Mouse (Mus musculus) intestine, embryonic 16.5 days (tissue): ENCODE results near the gene Utp11. TPM values are rescaled to one million over a fixed set of nuclear protein-coding genes. Genes with fewer than 3 reads are reported as not detected.
A peak's percentile ranks its signal among the peaks of the same experiment; 100 is the strongest.

Experiments used
- ATAC-seq: fragments of 200-750 bp; cut with Nextera tagmentation; 2 replicates; pipeline ENCODE4 v1.8.0; 2017; ENCODE audit warnings: moderate TSS enrichment, moderate library complexity
- H3K27ac ChIP-seq: fragments of 300-500 bp; sonication (generic); 2 replicates; pipeline ENCODE4 v1.5.1; 2014; ENCODE audit warnings: mild to moderate bottlenecking, low read length
- H3K27me3 ChIP-seq: fragments of 300-500 bp; sonication (generic); replicated peaks from 2 replicates; pipeline ENCODE4 v1.6.1; 2014; ENCODE audit warnings: low read length, control low read depth, mixed read lengths; ENCODE audit not compliant: control insufficient read depth, insufficient read depth
- H3K36me3 ChIP-seq: fragments of 300-500 bp; sonication (generic); 2 replicates; pipeline ENCODE4 v1.6.1; 2014; ENCODE audit warnings: low read length, control low read depth; ENCODE audit not compliant: control insufficient read depth, insufficient read depth
- H3K4me1 ChIP-seq: fragments of 300-500 bp; sonication (generic); 2 replicates; pipeline ENCODE4 v1.6.1; 2014; ENCODE audit warnings: low read length, control low read depth, mixed read lengths; ENCODE audit not compliant: control insufficient read depth, insufficient read depth
- H3K4me2 ChIP-seq: fragments of 300-500 bp; sonication (generic); 2 replicates; pipeline ENCODE4 v1.6.1; 2014; ENCODE audit warnings: low read depth, low read length, control low read depth
- H3K4me3 ChIP-seq: fragments of 300-500 bp; sonication (generic); 2 replicates; pipeline ENCODE4 v1.5.1; 2014; ENCODE audit warnings: mild to moderate bottlenecking, low read length
- H3K9ac ChIP-seq: fragments of 300-500 bp; sonication (generic); 2 replicates; pipeline ENCODE4 v1.6.1; 2014; ENCODE audit warnings: low read depth, low read length
- H3K9me3 ChIP-seq: fragments of 300-500 bp; sonication (generic); 2 replicates; pipeline ENCODE4 v1.6.1; 2016; ENCODE audit warnings: low read length, control low read depth; ENCODE audit not compliant: control insufficient read depth
- WGBS: fragments of 180-500 bp; shearing (Covaris S2); extraction: QIAGEN DNeasy Blood & Tissue Kit; methylation state at CpG from one replicate; pipeline ENCODE4 v1.1.7; 2014; 5-methylcytosine and 5-hydroxymethylcytosine counted together
- polyA plus RNA-seq: library from polyadenylated mRNA; unstranded; fragments of >200 nt; fragmentation: Nextera tagmentation; extraction: Ambion mirVana; gene quantifications from 2 replicates; pipeline ENCODE4 v1.2.1, GENCODE M21; 2015

The Utp11 gene
- polyA plus RNA-seq = 51.8 and 58.6 TPM in 2 replicates

DNA sequence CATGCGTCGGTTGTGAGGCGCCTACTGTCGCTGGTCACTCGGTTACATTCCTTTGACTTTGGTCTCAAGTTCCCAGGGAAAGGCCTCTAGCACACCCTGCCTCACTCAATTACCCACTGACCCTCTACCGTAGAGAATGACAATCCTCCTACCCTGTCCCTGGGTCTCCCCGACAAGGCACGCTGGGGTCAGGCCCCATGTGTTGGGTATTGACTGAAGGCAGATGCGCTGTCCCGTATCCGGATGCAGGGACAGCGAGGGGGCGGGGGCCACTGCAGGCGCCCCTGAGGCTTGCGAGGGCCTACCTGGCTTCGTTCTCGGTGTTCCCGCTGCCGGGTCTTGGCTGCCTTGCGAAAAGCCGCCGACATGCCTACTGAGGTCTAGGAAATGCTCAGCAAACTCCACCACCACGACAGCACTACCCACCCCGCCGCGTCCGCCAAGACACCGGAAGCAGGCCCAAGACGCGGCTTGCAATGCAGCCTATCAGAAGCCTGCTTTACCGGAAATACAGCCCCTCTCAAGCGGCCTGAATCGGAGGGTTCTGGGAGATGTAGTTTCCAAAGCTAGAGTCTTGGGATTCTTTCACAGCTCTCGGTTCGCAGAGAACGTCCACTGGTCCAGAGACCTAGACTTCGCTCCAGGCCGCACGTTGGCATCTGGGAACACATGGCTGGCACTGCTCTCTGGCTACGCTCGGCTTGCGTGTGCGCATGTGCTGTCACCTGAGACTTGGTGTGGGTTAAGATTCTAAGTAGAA, at the start of gene Utp11:
Utp11 (minus strand) TSS at position 466 of the 760 bp plus-strand sequence.
- peak; percentile 97 for ATAC-seq

DNA sequence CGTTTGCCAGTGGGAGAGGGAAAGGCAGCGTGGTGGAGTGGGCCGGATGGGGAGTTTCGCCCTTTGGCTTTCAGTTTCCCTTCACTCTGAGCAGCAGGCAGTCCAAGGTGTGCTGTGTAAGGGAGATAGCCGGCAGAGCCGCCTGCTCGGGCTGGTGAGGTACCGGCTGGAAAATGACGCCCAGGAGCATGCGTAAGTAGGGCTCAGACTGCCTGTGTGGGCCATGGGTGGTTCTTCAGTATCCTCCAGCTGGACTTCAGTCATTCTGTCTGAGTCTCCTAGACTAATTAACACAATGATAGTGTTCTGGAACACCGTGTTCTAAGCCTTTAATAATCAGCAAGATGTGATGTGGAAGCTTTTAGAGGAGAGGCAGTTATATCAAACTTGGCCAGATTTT, 49.4 kb upstream of the Utp11 start:
- H3K27me3 ChIP-seq = no peaks in the 10 kb centered on the region
- H3K4me1 ChIP-seq = peaks cover 3% of the 10 kb centered on the region; the same call in 1 of the 2 replicates
- no peak overlapping the region for H3K4me3 ChIP-seq
- no peaks in the 10 kb centered on the region for H3K9me3 ChIP-seq
- H3K27ac ChIP-seq = no peak overlapping the region
- ATAC-seq = no peak
- no peaks in the 10 kb centered on the region for H3K36me3 ChIP-seq
- 85% methylated on average over 11 of the region's 11 CpGs for WGBS
- no peak overlapping the region for H3K9ac ChIP-seq
- H3K4me2 ChIP-seq = no peak overlapping the region

More for the DNA sequence above, at the start of gene Utp11:
- Histone ChIP-seq H3K4me3 (peak within 1 kb of the TSS; percentile 63), H3K9ac (peak within 1 kb of the TSS; percentile 89), H3K36me3 (no peaks in the 10 kb centered on the region), H3K27me3 (no peaks in the 10 kb centered on the region), H3K4me1 (peaks cover 17% of the 10 kb centered on the region), H3K4me2 (peak within 1 kb of the TSS; percentile 77), H3K9me3 (no peaks in the 10 kb centered on the region), H3K27ac (peak within 1 kb of the TSS; percentile 39)
- WGBS = under 1% methylated on average over 43 of the region's 43 CpGs

DNA sequence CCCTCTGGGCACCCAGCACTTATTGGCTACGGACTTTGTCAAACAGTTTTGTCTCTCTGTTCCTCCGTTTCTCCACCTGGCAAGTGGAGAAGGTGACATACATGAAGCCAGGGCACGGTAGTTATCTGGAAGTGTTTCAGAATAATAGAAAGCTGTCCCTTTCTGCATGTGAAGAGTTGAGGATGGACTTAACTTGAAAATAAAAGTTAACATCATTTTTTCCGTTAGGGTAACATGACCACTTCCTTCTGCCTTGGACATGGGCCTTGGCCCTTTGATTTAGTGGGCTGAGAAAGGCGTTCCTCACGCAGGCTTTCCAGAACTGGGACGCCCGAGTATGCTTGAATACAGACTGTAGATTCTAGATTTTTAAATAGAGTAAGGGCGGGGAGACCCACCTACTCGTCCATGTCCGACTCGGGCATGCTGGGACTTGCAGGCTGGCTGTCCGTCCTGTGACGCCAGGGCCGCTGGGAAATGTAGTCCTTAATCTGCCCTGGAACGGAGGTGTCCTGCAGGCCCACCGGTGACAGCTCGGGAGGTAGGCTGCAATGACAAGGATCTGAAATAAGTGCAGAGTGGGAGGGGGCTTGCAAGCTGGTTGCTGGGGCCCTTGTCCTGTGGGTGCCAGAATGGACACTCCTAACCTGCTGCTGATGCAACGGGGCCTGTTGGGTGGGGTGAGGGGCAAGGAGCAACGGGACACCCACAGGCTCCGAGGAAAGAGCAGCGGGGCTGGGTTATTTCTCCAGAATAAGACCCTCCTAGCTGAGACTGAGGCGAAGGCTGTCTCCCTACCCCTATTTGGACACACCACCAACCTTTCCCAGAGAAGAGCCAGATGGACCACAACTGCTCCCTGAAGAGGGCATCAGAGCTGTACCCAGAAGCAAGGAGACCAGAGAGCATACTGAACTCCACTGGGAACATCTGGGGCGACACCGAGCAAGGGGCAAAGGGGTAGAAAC, 48.3 kb upstream of the Utp11 start, which contains the start of gene Inpp5b:
Inpp5b (plus strand) TSS at position 475 of the 968 bp plus-strand sequence.
- Histone ChIP-seq H3K4me3 (peak within 1 kb of the TSS; percentile 66), H3K27me3 (no peaks in the 10 kb centered on the region), H3K9me3 (no peaks in the 10 kb centered on the region), H3K4me1 (peaks cover 3% of the 10 kb centered on the region; the same call in 1 of the 2 replicates), H3K4me2 (peak within 1 kb of the TSS; percentile 62), H3K27ac (no peak within 1 kb of the TSS), H3K36me3 (no peaks in the 10 kb centered on the region), H3K9ac (peak within 1 kb of the TSS; percentile 72)
- ATAC-seq = peak; percentile 92
- WGBS = 13% methylated on average over 25 of the region's 25 CpGs

DNA sequence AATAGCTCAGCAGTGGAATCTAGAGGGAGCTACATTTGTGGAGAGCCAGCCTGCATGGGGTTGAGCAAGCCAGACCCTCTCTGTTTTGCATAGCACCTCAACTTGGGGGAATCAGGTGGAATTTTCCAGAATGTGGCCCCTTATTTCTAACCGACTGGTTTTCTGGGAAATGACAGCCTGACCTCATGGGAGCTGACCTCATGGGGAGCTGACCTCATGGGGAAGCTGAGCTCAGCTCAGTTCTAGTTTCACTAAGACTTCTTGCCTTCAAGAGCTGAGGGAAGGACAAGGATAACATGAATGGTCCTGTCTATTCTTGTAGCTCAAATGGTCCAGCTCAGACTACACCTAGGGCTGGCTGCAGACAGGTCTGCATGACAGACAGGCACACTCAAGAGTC, 45.4 kb upstream of the Utp11 start:
- no peak overlapping the region for H3K9ac ChIP-seq
- H3K4me2 ChIP-seq = no peak overlapping the region
- no peak overlapping the region for H3K4me3 ChIP-seq
- no peak for ATAC-seq
- no peaks in the 10 kb centered on the region for H3K27me3 ChIP-seq
- no peak overlapping the region for H3K27ac ChIP-seq
- H3K4me1 ChIP-seq = peaks cover 3% of the 10 kb centered on the region; the same call in 1 of the 2 replicates
- 44% methylated on average over 1 of the region's 1 CpGs for WGBS
- peaks cover under 1% of the 10 kb centered on the region; the same call in 1 of the 2 replicates for H3K36me3 ChIP-seq
- H3K9me3 ChIP-seq = no peaks in the 10 kb centered on the region

DNA sequence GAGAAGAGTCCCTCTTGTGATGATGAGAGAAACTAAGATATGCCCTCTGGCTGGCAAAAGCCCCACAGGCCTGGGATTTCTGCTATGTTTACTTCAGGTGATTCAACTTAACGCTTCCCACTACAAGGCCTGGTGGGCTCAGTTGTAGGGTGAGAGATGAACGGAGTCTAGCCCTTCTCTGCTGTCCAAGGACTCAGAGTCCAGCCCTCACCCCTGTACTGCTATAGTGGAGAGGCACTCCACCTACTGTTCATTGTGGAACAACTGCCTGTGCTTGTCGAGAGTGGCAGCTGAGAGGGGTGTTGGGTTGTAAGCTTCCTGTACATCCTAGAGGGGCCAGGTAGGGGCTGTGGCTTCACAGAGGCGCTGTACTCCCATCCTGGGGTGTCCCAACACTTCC, 44.6 kb upstream of the Utp11 start:
- Histone ChIP-seq H3K27me3 (no peaks in the 10 kb centered on the region), H3K36me3 (peaks cover 3% of the 10 kb centered on the region; the same call in 1 of the 2 replicates), H3K9me3 (no peaks in the 10 kb centered on the region), H3K4me2 (no peak overlapping the region), H3K4me1 (peaks cover 3% of the 10 kb centered on the region; the same call in 1 of the 2 replicates), H3K4me3 (no peak overlapping the region), H3K27ac (no peak overlapping the region), H3K9ac (no peak overlapping the region)
- no peak for ATAC-seq
- WGBS = 49% methylated on average over 4 of the region's 4 CpGs

DNA sequence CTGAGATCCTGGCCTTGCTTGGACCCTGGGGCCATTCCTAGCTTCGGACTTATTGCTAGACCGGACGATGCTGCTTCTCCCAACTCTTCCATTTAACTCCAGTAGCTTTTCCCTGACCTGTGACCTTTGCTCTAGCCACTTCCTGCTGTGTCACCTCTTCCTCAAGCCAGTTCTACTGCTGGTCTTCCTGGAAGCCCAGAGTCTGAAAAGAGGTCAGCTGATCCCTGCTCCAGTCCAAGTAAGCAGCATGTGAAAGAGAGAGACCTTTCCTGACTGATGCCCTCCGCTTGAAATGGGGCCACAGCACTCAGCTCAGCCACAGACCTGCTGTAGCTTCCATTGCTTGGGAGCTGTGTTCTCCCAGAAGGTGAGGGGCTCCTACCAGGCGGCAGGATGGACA, 44.1 kb upstream of the Utp11 start:
- H3K27me3 ChIP-seq = no peaks in the 10 kb centered on the region
- ATAC-seq = no peak
- no peak overlapping the region for H3K9ac ChIP-seq

DNA sequence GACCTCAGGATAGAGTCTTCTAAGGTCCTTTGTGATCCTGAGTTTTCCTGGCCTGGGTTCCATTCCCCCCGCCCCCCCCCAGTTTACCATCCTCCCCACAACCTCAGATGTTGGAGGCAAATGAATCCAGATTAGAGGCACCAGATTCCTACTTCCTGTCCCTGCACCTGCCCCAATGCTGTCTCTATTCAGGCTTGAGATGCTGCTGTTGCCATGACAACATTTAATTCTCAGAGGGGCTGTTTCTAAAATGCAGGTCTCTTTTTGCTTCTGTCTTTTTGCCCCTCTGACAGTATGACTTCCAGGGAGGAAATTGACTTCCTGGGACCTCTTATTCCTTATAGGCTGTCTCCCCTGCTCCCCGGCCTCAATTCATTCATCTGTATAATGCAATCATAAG, 43.6 kb upstream of the Utp11 start:
- no peak overlapping the region for H3K4me3 ChIP-seq
- H3K4me1 ChIP-seq = no peaks in the 10 kb centered on the region
- H3K9ac ChIP-seq = no peak overlapping the region
- H3K27me3 ChIP-seq = no peaks in the 10 kb centered on the region
- H3K27ac ChIP-seq = no peak overlapping the region
- no peak overlapping the region for H3K4me2 ChIP-seq
- no peaks in the 10 kb centered on the region for H3K9me3 ChIP-seq
- WGBS = 74% methylated on average over 2 of the region's 2 CpGs
- H3K36me3 ChIP-seq = peaks cover 4% of the 10 kb centered on the region
- no peak for ATAC-seq

More for the DNA sequence above, 44.1 kb upstream of the Utp11 start:
- no peaks in the 10 kb centered on the region for H3K9me3 ChIP-seq
- no peak overlapping the region for H3K4me2 ChIP-seq
- no peak overlapping the region for H3K27ac ChIP-seq
- WGBS = 77% methylated on average over 5 of the region's 5 CpGs
- peaks cover 3% of the 10 kb centered on the region; the same call in 1 of the 2 replicates for H3K36me3 ChIP-seq
- H3K4me3 ChIP-seq = no peak overlapping the region
- H3K4me1 ChIP-seq = peaks cover 3% of the 10 kb centered on the region; the same call in 1 of the 2 replicates

DNA sequence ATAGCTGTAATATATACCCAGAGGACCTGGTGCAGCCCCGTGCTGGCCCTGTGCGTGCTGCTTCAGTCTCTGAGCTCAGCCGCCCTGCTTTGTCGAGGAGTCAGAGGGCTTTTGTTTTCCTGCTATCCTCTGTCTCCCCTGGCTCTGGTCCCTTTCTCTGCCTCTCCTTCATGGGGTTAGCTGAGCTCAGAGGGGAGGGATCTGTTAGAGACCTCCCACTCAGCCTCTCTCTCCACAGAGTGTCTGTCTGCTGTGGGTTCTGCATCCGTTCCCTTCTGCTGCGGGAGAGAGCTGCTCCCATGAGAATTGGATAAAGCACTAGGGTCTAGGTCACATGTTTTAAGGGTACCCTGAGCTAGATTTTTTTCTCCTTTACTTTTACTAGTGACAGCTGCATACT, 32.7 kb upstream of the Utp11 start:
- Histone ChIP-seq H3K4me3 (no peak overlapping the region), H3K4me1 (no peaks in the 10 kb centered on the region), H3K4me2 (no peak overlapping the region), H3K36me3 (peaks cover 31% of the 10 kb centered on the region), H3K9me3 (no peaks in the 10 kb centered on the region), H3K27ac (no peak overlapping the region), H3K27me3 (no peaks in the 10 kb centered on the region), H3K9ac (no peak overlapping the region)
- no peak for ATAC-seq
- WGBS = 87% methylated on average over 6 of the region's 6 CpGs

DNA sequence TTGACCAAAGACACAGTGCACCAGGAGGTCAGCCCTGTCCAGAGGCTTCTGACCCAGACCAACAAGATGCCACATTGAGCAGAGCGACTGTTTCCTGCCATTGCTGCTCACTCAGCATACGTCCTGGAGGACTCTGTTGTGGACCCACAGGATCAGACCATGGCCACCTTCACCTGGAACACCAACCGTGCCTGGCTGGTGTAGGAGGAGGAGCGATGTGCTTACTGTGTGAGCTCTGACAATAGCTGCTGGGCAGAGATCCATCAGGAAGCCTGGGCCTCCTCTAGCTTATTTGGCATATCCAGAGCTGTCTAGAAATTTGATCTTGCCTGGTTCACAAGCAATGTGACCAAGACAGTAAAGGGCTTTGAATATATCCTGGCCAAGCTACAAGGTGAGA, 25.7 kb upstream of the Utp11 start:
- H3K27ac ChIP-seq = no peak overlapping the region
- WGBS = 97% methylated on average over 4 of the region's 4 CpGs
- no peak overlapping the region for H3K4me2 ChIP-seq
- H3K4me3 ChIP-seq = no peak overlapping the region
- H3K4me1 ChIP-seq = peaks cover 14% of the 10 kb centered on the region
- no peak for ATAC-seq
- no peaks in the 10 kb centered on the region for H3K27me3 ChIP-seq
- peaks cover 22% of the 10 kb centered on the region for H3K36me3 ChIP-seq
- H3K9ac ChIP-seq = no peak overlapping the region
- no peaks in the 10 kb centered on the region for H3K9me3 ChIP-seq
